Mouse (Mus musculus) neural tube, embryonic 14.5 days (tissue): ENCODE measurements around the gene Gm20479. TPM values are rescaled to one million over a fixed set of nuclear protein-coding genes. Genes with fewer than 3 reads are reported as not detected.
A peak's percentile ranks its signal among the peaks of the same experiment; 100 is the strongest.

Experiments used
- ATAC-seq: fragments of 200-750 bp; cut with Nextera tagmentation; 2 replicates; pipeline ENCODE4 v1.8.0; 2017; ENCODE audit warnings: low read depth, mild to moderate bottlenecking, moderate TSS enrichment, moderate library complexity
- H3K27ac ChIP-seq: fragments of 300-500 bp; sonication (generic); 2 replicates; pipeline ENCODE4 v1.5.1; 2014; ENCODE audit warnings: low read depth, mild to moderate bottlenecking, control low read depth, low read length, moderate library complexity, mixed read lengths
- H3K27me3 ChIP-seq: fragments of 300-500 bp; sonication (generic); 2 replicates; pipeline ENCODE4 v1.6.1; 2014; ENCODE audit warnings: low read length; ENCODE audit not compliant: control insufficient read depth, insufficient read depth
- H3K36me3 ChIP-seq: fragments of 300-500 bp; sonication (generic); 2 replicates; pipeline ENCODE4 v1.6.1; 2014; ENCODE audit warnings: low read length, mixed read lengths; ENCODE audit not compliant: control insufficient read depth, insufficient read depth
- H3K4me1 ChIP-seq: fragments of 300-500 bp; sonication (generic); 2 replicates; pipeline ENCODE4 v1.6.1; 2014; ENCODE audit warnings: low read length; ENCODE audit not compliant: control insufficient read depth, insufficient read depth
- H3K4me2 ChIP-seq: fragments of 300-500 bp; sonication (generic); 2 replicates; pipeline ENCODE4 v1.6.1; 2014; ENCODE audit warnings: mild to moderate bottlenecking, low read depth, low read length, control low read depth
- H3K4me3 ChIP-seq: fragments of 300-500 bp; sonication (generic); 2 replicates; pipeline ENCODE4 v1.5.1; 2014; ENCODE audit warnings: low read depth, low read length, control low read depth, mixed read lengths
- H3K9ac ChIP-seq: fragments of 300-500 bp; sonication (generic); replicated peaks from 2 replicates; pipeline ENCODE4 v1.6.1; 2014; ENCODE audit warnings: low read depth, mild to moderate bottlenecking, control low read depth, low read length, mixed read lengths
- H3K9me3 ChIP-seq: fragments of 300-500 bp; sonication (generic); 2 replicates; pipeline ENCODE4 v1.6.1; 2016; ENCODE audit warnings: low read length; ENCODE audit not compliant: control insufficient read depth
- WGBS: fragments of 180-500 bp; shearing (Covaris S2); extraction: QIAGEN DNeasy Blood & Tissue Kit; methylation state at CpG from one replicate; pipeline ENCODE4 v1.1.7; 2014; 5-methylcytosine and 5-hydroxymethylcytosine counted together
- polyA plus RNA-seq: library from polyadenylated mRNA; unstranded; fragments of >200 nt; fragmentation: Nextera tagmentation; extraction: Ambion mirVana; gene quantifications from 2 replicates; pipeline ENCODE4 v1.2.1, GENCODE M21; 2014

Gm20479 gene
- polyA plus RNA-seq, 1 experiment from 2014 or later = not detected

GRCm38 (mm10) chr7:27332353-27333199, 24.6 kb downstream of the Gm20479 start:
- no peaks in the 10 kb centered on the region for H3K9me3 ChIP-seq
- H3K9ac ChIP-seq = no peak overlapping the region; the same call in 1 of the 2 replicates
- peak overlapping the region; percentile 38 for H3K4me3 ChIP-seq
- H3K4me2 ChIP-seq = peak overlapping the region; percentile 81
- ATAC-seq = no peak
- H3K4me1 ChIP-seq = peaks cover 22% of the 10 kb centered on the region; the same call in 1 of the 2 replicates
- no peak overlapping the region for H3K27ac ChIP-seq
- 1% methylated on average over 28 of the region's 39 CpGs for WGBS
- H3K36me3 ChIP-seq = no peaks in the 10 kb centered on the region
- peaks cover 74% of the 10 kb centered on the region for H3K27me3 ChIP-seq

GRCm38 (mm10) chr7:27331854-27332253, 25.4 kb downstream of the Gm20479 start:
- Histone ChIP-seq H3K4me3 (no peak overlapping the region), H3K36me3 (no peaks in the 10 kb centered on the region), H3K4me1 (peaks cover 16% of the 10 kb centered on the region; the same call in 1 of the 2 replicates), H3K27me3 (peaks cover 75% of the 10 kb centered on the region), H3K9ac (no peak overlapping the region), H3K27ac (no peak overlapping the region), H3K9me3 (no peaks in the 10 kb centered on the region), H3K4me2 (0 out of 2 replicates have a peak overlapping the region, but pooled peaks have one; percentile 81)
- no peak for ATAC-seq
- WGBS = 7% methylated on average over 8 of the region's 8 CpGs

GRCm38 (mm10) chr7:27331541-27331851, 25.7 kb downstream of the Gm20479 start:
- no peaks in the 10 kb centered on the region for H3K36me3 ChIP-seq
- H3K4me3 ChIP-seq = no peak overlapping the region; the same call in 1 of the 2 replicates
- no peak overlapping the region for H3K9ac ChIP-seq
- whole genome bisulfite sequencing = 5% methylated on average over 8 of the region's 8 CpGs
- no peak overlapping the region for H3K27ac ChIP-seq
- H3K9me3 ChIP-seq = no peaks in the 10 kb centered on the region
- H3K27me3 ChIP-seq = peaks cover 78% of the 10 kb centered on the region
- peak overlapping the region; percentile 52; the same call in 1 of the 2 replicates for H3K4me2 ChIP-seq
- peaks cover 16% of the 10 kb centered on the region; the same call in 1 of the 2 replicates for H3K4me1 ChIP-seq
- ATAC-seq = no peak

- Histone ChIP-seq H3K36me3 (no peaks in the 10 kb centered on the region), H3K27ac (no peak overlapping the region), H3K27me3 (peaks cover 84% of the 10 kb centered on the region), H3K9ac (no peak overlapping the region), H3K4me3 (peak overlapping the region; percentile 27), H3K4me1 (peaks cover 16% of the 10 kb centered on the region; the same call in 1 of the 2 replicates), H3K4me2 (peak overlapping the region; percentile 52), H3K9me3 (no peaks in the 10 kb centered on the region)
- under 1% methylated on average over 39 of the region's 39 CpGs for WGBS
- ATAC-seq = no peak
Measured at GRCm38 (mm10) chr7:27330709-27331540, 26.3 kb downstream of the Gm20479 start.

- no peak overlapping the region for H3K4me3 ChIP-seq
- no peak overlapping the region for H3K9ac ChIP-seq
- H3K4me2 ChIP-seq = 0 out of 2 replicates have a peak overlapping the region, but pooled peaks have one; percentile 52
- 16% methylated on average over 17 of the region's 17 CpGs for WGBS
- ATAC-seq = no peak
- H3K36me3 ChIP-seq = no peaks in the 10 kb centered on the region
- peaks cover 89% of the 10 kb centered on the region for H3K27me3 ChIP-seq
- H3K27ac ChIP-seq = no peak overlapping the region
- no peaks in the 10 kb centered on the region for H3K9me3 ChIP-seq
- peaks cover 16% of the 10 kb centered on the region; the same call in 1 of the 2 replicates for H3K4me1 ChIP-seq
Measured at GRCm38 (mm10) chr7:27329981-27330380, 27.2 kb downstream of the Gm20479 start.

- H3K4me3 ChIP-seq = peak overlapping the region; percentile 7; the same call in 1 of the 2 replicates
- peak; percentile 33; the same call in 1 of the 2 replicates for ATAC-seq
- no peak overlapping the region for H3K27ac ChIP-seq
- peak overlapping the region; percentile 39; the same call in 1 of the 2 replicates for H3K9ac ChIP-seq
- WGBS = 4% methylated on average over 42 of the region's 45 CpGs
- no peaks in the 10 kb centered on the region for H3K9me3 ChIP-seq
- no peaks in the 10 kb centered on the region for H3K36me3 ChIP-seq
- H3K27me3 ChIP-seq = peaks cover 86% of the 10 kb centered on the region
- peak overlapping the region; percentile 23 for H3K4me2 ChIP-seq
- peaks cover 16% of the 10 kb centered on the region; the same call in 1 of the 2 replicates for H3K4me1 ChIP-seq
Measured at GRCm38 (mm10) chr7:27329326-27329947, 27.8 kb downstream of the Gm20479 start.

GRCm38 (mm10) chr7:27328648-27329047, 28.6 kb downstream of the Gm20479 start:
- Histone ChIP-seq H3K27me3 (peaks cover 81% of the 10 kb centered on the region), H3K4me1 (peaks cover 14% of the 10 kb centered on the region; the same call in 1 of the 2 replicates), H3K27ac (no peak overlapping the region), H3K36me3 (no peaks in the 10 kb centered on the region), H3K4me3 (no peak overlapping the region), H3K4me2 (no peak overlapping the region), H3K9me3 (no peaks in the 10 kb centered on the region), H3K9ac (no peak overlapping the region)
- 37% methylated on average over 16 of the region's 16 CpGs for whole genome bisulfite sequencing
- no peak for ATAC-seq

- no peak overlapping the region for H3K4me2 ChIP-seq
- H3K27ac ChIP-seq = no peak overlapping the region
- H3K4me1 ChIP-seq = peaks cover 9% of the 10 kb centered on the region; the same call in 1 of the 2 replicates
- H3K36me3 ChIP-seq = no peaks in the 10 kb centered on the region
- no peak overlapping the region for H3K9ac ChIP-seq
- ATAC-seq = no peak
- WGBS = 88% methylated on average over 11 of the region's 11 CpGs
- peaks cover 76% of the 10 kb centered on the region for H3K27me3 ChIP-seq
- H3K9me3 ChIP-seq = no peaks in the 10 kb centered on the region
- H3K4me3 ChIP-seq = no peak overlapping the region
Measured at GRCm38 (mm10) chr7:27328161-27328560, 29.1 kb downstream of the Gm20479 start.
